Mouse (Mus musculus) ovary, postnatal 14 days (tissue): Measurements from ENCODE around the gene Tmub2.

Experiments
- DNase-seq: peaks from one replicate; pipeline ENCODE4 v3.0.0; 2022; ENCODE audit warnings: low spot score

Tmub2 gene

DNA sequence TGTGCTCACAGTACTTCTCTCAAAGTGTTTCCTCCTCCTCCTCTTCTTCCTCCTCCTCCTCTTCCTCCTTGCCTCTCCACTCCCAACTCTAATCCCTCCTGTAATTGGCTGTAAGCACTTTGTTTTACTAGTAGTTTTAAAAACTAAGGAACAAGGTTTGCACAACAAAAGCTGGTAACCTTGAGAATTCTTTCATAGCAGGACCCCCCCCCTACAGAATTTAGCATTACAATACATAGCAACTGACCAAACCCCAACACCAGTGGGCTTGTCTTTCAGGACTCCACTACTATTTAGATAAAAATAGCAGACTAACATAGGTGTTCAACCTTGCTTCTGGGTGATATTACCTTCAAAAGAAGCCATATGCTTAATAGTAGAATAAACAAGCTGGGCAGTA, 44.8 kb downstream of the Tmub2 start:
- DNase-seq = no peak

DNA sequence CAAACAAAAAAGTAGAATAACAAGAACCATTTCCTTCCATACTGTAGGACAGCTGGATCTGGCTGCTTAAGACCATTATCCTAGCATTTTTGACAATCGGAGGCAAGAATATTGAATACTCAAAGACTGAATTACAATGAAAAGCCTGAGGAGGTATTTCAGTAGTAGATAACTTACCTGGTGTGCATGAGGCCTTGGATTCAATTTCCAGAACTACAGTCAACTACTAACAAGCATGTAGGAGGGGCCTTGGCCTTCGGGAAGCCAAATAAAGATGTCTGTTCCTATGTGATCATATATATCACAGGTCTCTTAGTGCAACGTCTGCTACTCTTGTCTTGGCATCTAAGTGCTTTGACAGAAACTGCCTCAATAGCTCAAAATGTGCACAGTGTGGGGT, 45.3 kb downstream of the Tmub2 start:
- no peak for DNase-seq

- DNase-seq = no peak
Observed at GRCm38 (mm10) chr11:102331806-102332205, 47.1 kb downstream of the Tmub2 start.

GRCm38 (mm10) chr11:102333061-102333460, 48.3 kb downstream of the Tmub2 start:
- DNase-seq = no peak

- no peak for DNase-seq
Observed at GRCm38 (mm10) chr11:102334010-102334409, 49.3 kb downstream of the Tmub2 start.

DNA sequence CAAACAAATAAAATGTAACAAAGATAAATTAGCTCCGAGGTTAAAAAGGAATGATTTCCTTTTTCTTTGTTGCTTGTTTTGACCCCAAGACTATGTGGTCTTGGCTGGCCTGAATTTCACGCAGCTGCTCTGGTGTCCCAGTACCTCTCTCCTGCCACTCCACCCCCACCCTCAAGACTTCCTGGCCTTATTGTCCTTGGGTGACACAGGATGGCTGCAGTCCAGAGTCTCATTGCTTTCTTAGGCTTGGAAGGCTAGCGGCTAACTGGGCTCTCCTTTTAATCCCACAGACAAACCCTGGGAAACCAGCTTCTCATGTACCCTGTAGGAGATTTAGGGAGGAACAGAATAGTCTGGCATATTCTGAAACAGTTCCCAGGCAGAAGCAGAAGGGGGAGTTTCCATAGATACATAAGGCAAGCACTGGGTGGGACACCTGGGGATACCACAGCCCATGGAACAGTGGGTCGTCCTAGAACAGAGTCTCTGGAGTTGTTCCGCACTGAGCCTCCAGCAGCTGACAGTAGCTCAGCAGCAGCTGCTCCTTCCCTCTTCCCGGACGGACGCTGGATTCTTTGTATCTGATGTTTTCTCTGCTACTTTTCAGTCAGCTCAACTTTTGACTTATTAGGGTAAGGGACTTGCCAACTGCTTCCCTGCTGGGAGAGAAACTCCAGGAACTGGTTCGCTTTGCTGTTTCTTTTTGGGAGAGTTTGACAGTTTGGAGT, 50.4 kb downstream of the Tmub2 start:
- DNase-seq = no peak

- DNase-seq = no peak
Observed at GRCm38 (mm10) chr11:102336191-102336590, 51.5 kb downstream of the Tmub2 start.

DNA sequence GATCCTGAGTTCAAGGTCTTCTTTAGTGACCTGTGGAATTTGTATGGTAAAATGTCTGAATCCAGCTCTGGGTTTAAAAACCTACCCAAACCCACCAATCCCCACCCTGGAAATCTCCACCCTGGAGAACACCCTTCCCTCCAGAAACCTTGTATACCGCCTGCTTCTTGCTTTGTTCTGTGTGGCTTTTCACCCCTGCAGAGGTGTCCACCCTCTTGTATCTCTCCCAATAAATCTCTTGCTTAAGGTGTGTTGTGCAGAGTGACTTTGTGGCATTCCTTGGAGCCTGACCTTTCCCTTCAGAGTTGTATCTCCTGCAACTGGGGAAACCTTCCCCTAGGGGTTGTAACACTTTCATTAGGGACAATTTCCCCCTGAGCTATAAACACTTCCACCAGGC, 53.2 kb downstream of the Tmub2 start:
- no peak for DNase-seq

DNA sequence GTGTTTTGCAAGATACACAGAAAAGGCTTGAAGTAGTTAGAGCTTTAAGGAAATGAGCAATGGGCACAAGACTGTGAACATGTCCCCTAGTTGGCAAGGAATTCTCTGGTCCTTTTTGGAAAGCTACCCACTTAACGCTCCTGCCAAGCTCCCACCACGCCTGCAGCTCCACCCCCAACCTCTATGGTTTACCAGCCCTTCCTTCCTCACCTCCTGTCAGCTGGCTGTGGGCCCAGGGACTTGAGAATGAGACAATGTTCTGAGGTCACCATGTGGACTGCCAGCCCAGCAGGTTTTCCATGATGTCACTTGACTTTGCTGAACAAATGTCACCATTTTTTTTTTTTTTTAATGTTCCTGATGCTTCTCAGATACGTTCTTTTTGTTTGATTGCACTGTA, 53.8 kb downstream of the Tmub2 start:
- peak; percentile 46 for DNase-seq
